Mouse (Mus musculus) R1 (cell line): ENCODE measurements around the gene Pramel1.

Experiments
- DNase-seq: peaks from one replicate; pipeline ENCODE4 v3.0.0-alpha.2; 2018; ENCODE audit warnings: low read depth, low spot score

The Pramel1 gene

GRCm38 (mm10) chr4:143394181-143394580 is at the start of gene Pramel1:
TSS of gene Pramel1 (plus strand) at chr4:143394428.
- peak; percentile 87 for DNase-seq

DNA sequence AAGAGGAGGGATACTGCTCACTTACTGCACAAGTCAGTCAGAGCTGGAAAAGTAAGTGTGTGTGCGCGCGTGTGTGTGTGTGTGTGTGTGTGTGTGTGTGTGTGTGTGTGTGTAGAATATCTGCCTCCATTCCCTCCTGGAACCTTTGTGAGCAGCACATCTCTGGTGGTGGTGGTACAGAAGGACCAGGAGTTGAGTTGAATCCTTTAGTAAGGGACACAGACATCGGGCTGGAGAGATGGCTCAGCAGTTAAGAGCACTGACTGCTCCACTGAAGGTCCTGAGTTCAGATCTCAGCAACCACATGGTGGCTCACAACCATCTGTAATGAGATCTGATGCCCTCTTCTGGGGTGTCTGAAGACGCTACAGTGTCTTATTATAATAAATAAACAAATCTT is 48.7 kb upstream of the Pramel1 start:
- DNase-seq, result peak; percentile 81

- no peak for DNase-seq
Measured at GRCm38 (mm10) chr4:143348678-143349077, 45.5 kb upstream of the Pramel1 start.

GRCm38 (mm10) chr4:143349484-143349906 is 44.7 kb upstream of the Pramel1 start, which contains the start of gene Lrrc38:
TSS of gene Lrrc38 (plus strand) at chr4:143349757.
- peak; percentile 47 for DNase-seq

DNA sequence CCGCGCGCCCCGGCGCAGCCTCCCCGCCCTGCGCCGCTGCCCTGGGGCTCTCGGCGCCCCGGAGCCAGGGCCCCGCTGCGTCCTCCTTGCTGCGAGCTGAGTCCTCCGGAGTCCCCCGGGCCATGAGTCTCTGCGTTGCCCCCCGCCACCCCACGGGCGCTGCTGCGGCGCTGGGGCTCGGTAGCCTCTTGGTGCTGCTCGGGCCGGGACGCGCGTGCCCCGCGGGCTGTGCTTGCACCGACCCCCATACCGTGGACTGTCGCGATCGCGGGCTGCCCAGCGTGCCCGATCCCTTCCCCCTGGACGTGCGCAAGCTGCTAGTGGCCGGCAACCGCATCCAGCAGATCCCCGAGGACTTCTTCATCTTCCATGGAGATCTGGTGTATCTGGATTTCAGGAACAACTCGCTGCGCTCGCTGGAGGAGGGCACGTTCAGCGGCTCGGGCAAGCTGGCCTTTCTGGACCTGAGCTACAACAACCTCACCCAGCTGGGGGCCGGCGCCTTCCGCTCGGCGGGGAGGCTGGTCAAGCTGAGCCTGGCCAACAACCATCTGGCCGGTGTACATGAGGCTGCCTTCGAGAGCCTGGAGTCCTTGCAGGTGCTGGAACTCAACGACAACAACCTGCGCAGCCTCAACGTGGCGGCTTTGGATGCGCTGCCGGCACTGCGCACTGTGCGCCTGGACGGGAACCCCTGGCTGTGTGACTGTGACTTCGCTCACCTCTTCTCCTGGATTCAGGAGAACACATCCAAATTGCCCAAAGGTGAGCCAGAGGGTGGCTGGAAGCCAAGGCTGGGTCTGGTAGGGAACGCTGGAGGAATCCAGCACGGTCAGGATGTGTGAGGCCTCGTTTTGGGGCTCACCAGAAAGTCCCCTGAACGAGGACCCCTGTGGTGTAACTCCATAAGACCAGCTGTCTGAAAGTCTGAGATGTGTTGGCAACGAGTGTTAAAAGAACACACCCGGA is 43.9 kb upstream of the Pramel1 start:
- DNase-seq, result peak; percentile 35

GRCm38 (mm10) chr4:143352301-143352700 is 41.9 kb upstream of the Pramel1 start:
- DNase-seq, result no peak

- DNase-seq, result no peak
Measured at GRCm38 (mm10) chr4:143361520-143361919, 32.7 kb upstream of the Pramel1 start.

GRCm38 (mm10) chr4:143366415-143367041 is 27.7 kb upstream of the Pramel1 start:
- no peak for DNase-seq

GRCm38 (mm10) chr4:143379480-143379879 is 14.7 kb upstream of the Pramel1 start:
- DNase-seq, result no peak

DNA sequence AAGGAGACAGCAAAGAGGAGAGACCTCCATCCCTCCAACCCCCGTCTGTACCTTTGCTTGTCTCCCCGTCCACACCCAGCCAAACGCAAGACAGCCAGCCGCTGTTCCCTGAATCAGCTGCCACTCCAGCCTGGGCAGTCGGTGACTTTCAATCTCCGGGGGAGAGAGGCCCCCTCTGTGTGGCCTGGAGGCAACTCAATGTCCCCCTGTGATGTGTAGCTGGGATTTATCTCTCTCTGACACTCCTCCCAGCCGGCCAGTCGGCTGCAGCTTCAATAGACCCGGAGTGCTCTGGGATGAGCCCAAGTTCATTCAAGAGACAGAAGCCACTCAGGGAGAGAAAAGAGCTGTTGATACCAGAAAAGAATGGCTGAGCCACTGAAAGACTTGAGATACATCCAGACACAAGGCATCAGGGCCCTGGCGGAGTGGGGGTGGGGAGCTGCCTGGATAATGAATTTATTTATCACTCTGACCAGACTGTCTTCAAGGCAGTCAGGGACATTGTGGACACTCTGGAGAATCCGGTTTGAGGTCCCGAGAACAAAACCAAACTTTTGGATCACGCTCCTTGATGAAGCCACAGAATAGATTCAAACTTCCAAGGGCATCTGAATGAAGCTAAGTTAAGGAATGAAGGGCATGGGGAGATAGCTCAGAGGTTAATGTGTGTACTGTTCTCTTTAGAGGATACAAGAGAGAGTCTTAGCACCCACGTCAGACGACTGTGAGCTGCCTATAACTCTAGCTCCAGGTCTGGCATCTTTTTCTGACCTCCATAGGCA is 14.1 kb upstream of the Pramel1 start:
- DNase-seq, result no peak

DNA sequence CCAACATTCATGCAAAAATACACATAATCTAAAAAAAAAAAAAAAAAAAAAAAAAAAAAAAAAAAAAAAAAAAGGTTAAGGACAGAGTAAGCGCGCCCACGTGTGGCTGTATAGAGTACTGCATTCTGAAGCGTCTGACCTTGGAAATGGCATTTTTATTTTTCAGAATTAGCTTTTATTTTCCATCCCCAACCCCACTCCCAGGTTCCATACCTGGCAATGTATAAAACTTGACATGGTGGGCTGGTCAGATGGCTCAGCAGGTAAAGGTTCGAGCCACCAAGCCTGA is 13.6 kb upstream of the Pramel1 start:
- DNase-seq, result peak; percentile 18

DNA sequence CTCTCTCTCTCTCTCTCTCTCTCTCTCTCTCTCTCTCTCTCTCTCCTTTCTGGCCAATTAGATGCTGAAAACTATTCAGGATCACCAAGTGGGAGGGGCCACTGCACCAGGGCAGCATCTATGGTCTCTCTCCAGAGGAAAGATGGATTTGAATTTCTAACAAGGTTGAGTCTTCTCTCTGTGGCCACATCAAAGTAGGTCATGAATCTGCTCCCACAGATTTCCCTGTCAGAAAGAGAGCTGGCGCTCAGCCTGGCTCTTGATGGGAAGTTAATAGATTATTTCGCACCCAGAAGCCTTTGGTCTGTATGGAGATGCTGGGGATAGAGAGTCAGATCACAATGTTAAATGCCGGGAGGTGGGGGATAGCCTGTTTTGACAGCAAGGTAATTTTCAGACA is 12.1 kb upstream of the Pramel1 start:
- no peak for DNase-seq

GRCm38 (mm10) chr4:143383646-143384045 is 10.6 kb upstream of the Pramel1 start:
- DNase-seq, result peak; percentile 50

DNA sequence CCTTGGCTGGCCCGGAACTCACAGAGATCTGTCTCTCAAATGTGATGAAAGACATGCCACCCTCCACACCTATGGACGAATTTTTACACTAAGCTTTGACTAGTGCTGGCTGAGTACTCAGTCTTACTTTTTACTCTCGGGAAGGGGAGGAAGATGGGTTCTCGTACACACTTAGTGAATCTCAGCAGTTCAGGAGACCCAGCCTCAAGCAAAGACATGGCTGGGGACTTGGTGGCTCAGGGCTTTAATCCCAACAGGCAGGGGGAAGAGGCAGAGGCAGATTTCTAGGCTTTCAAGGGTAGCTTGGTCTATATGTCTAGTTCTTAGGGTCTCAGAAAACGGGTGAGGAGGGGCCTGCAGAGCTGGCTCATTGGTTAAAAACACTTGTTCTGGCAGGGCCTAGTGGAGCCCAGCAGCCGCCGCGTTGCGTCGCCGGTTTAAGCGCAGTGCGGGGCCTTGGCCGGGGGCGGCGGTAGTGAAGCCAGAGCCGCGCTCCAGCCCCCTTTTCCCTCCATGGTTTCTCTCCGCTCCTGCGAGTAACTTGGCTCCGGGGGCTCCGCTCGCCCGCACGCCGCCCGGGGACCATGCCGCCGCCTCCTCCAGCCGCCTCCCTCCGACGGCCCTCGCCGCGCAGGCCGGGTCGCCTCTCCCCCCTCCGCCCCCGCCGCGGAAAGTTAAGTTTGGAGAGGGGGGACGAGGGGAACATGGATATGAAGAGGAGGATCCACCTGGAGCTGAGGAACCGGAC is 5.1 kb upstream of the Pramel1 start:
- DNase-seq, result peak; percentile 73

- DNase-seq, result no peak
Measured at GRCm38 (mm10) chr4:143411566-143412218, 17.5 kb downstream of the Pramel1 start.

DNA sequence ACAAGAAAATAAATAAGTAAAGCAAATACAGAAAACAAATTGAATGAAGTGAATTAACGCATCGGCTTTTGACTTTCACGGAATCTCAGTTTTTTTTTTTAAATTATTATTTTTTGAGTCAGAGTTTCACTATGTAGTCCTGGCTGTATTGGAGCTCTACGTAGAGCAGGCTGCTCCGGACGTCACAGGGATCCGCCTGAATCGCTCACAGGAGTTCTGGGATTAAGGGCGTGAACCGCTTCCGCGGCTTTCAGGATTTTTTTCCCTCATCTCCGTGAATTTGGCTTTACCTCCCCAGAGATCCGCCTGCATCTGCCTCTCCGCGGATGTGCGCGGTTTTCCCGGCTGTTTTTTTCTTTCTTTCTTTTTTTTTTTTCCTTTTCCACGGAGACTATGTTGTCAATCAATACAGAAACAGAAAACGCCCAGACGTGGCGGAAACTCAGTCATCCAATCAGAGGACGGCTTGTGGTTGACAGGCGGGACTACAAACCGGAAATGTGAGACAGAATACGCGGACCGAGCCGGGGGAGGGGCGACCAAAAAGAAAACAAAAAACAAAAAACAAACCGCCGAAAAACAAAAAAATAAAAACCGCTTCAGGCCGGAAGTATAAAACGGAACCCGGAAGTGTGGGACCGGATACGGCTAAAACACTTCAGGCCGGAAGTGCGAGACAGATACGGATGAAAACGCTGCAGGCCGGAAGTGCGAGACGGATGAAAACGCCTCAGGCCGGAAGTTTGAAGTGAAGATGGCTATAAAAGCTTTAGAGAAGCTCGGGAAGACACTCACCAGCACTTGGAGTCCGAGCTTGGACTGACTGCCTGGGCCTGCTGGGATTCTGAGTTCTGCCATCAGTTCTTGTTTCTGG is 18.2 kb downstream of the Pramel1 start, which contains the start of gene Pramef8:
Gene Pramef8 (plus strand): TSS at position 208 of the 874 bp plus-strand sequence.
- peak; percentile 95 for DNase-seq

- DNase-seq, result peak; percentile 55
Measured at GRCm38 (mm10) chr4:143413621-143414020, 19.4 kb downstream of the Pramel1 start.

- DNase-seq, result peak; percentile 97
Measured at GRCm38 (mm10) chr4:143414121-143414520, 19.9 kb downstream of the Pramel1 start.

- DNase-seq, result peak; percentile 26
Measured at GRCm38 (mm10) chr4:143426770-143427169, 32.5 kb downstream of the Pramel1 start.
